Mouse (Mus musculus) intestine, embryonic 14.5 days (tissue): ENCODE data around the gene Lamb1. TPM values are rescaled to one million over a fixed set of nuclear protein-coding genes. Genes with fewer than 3 reads are reported as not detected.

Experiments used
- ATAC-seq: fragments of 200-750 bp; cut with Nextera tagmentation; replicated peaks from 2 replicates; pipeline ENCODE4 v1.8.0; 2017; ENCODE audit warnings: low read depth, moderate number of reproducible peaks, moderate TSS enrichment, moderate library complexity; ENCODE audit not compliant: low FRiP score, low TSS enrichment
- DNase-seq: peaks from one replicate; pipeline ENCODE4 v3.0.0-alpha.2; 2018; ENCODE audit warnings: low spot score
- H3K27ac ChIP-seq: fragments of 300-500 bp; sonication (generic); 2 replicates; pipeline ENCODE4 v1.5.1; 2014; ENCODE audit warnings: low read depth, mild to moderate bottlenecking, control low read depth
- H3K27me3 ChIP-seq: fragments of 300-500 bp; sonication (generic); replicated peaks from 2 replicates; pipeline ENCODE4 v1.6.1; 2014; ENCODE audit warnings: low read length, control low read depth; ENCODE audit not compliant: control insufficient read depth, insufficient read depth
- H3K36me3 ChIP-seq: fragments of 300-500 bp; sonication (generic); 2 replicates; pipeline ENCODE4 v1.6.1; 2014; ENCODE audit warnings: low read length, control low read depth; ENCODE audit not compliant: control insufficient read depth, insufficient read depth
- H3K4me1 ChIP-seq: fragments of 300-500 bp; sonication (generic); replicated peaks from 2 replicates; pipeline ENCODE4 v1.6.1; 2014; ENCODE audit warnings: low read length, control low read depth, mixed read lengths; ENCODE audit not compliant: control insufficient read depth, insufficient read depth
- H3K4me2 ChIP-seq: fragments of 300-500 bp; sonication (generic); 2 replicates; pipeline ENCODE4 v1.6.1; 2014; ENCODE audit warnings: low read length
- H3K4me3 ChIP-seq: fragments of 300-500 bp; sonication (generic); 2 replicates; pipeline ENCODE4 v1.5.1; 2014; ENCODE audit warnings: low read depth, low read length, control low read depth, mixed read lengths
- H3K9ac ChIP-seq: fragments of 300-500 bp; sonication (generic); 2 replicates; pipeline ENCODE4 v1.6.1; 2014; ENCODE audit warnings: mild to moderate bottlenecking, low read length
- H3K9me3 ChIP-seq: fragments of 300-500 bp; sonication (generic); 2 replicates; pipeline ENCODE4 v1.6.1; 2016; ENCODE audit warnings: low read length, control low read depth; ENCODE audit not compliant: control insufficient read depth
- WGBS: fragments of 180-500 bp; shearing (Covaris S2); extraction: QIAGEN DNeasy Blood & Tissue Kit; methylation state at CpG from one replicate; pipeline ENCODE4 v1.1.7; 2014; 5-methylcytosine and 5-hydroxymethylcytosine counted together
- polyA plus RNA-seq: library from polyadenylated mRNA; unstranded; fragments of >200 nt; fragmentation: Nextera tagmentation; extraction: Ambion mirVana; gene quantifications from 2 replicates; pipeline ENCODE4 v1.2.1, GENCODE M21; 2014

Lamb1 gene
- polyA plus RNA-seq, 1 experiment from 2014 or later, result 96.3 TPM

DNA sequence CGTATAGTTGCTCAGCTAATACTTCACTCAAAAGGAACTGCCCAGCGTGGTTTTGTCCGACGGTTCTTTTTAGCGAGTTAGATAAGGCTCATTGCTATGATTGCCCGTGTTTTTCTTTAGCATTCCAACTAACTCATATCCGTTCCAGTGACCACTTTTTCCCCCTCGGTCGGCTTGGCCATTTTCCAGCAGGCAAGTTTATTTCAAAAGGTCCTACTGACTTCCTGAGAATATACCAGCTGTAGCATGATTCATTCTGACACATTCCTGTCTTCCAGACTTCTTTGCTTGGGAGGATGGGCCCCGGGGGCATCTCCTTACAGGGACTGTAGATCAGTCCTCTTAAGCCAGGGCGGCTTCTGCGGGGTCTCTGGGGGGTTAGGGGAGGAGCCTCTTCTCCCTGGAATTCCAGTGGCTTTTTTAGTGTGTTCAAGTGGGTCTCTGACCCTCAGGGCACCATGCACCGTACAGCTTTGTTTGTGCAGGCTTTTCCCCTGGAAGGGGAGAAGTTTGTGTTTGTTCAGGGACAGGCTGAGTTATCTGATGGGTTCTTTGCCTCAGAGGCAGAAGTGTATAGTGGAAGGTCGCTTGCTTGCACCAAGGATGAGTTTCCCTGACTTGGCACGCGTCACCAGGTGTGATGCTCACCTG is 6.5 kb downstream of the Lamb1 start:
- Histone ChIP-seq H3K9me3 (no peaks in the 10 kb centered on the region), H3K27me3 (no peaks in the 10 kb centered on the region), H3K27ac (peak overlapping the region; percentile 77), H3K4me3 (peak overlapping the region; percentile 15; the same call in 1 of the 2 replicates), H3K4me2 (peak overlapping the region; percentile 37), H3K36me3 (peaks cover 85% of the 10 kb centered on the region), H3K4me1 (peaks cover 65% of the 10 kb centered on the region), H3K9ac (no peak overlapping the region)
- peak; percentile 51 for ATAC-seq
- 10% methylated on average over 16 of the region's 16 CpGs for WGBS
- peak; percentile 82 for DNase-seq

DNA sequence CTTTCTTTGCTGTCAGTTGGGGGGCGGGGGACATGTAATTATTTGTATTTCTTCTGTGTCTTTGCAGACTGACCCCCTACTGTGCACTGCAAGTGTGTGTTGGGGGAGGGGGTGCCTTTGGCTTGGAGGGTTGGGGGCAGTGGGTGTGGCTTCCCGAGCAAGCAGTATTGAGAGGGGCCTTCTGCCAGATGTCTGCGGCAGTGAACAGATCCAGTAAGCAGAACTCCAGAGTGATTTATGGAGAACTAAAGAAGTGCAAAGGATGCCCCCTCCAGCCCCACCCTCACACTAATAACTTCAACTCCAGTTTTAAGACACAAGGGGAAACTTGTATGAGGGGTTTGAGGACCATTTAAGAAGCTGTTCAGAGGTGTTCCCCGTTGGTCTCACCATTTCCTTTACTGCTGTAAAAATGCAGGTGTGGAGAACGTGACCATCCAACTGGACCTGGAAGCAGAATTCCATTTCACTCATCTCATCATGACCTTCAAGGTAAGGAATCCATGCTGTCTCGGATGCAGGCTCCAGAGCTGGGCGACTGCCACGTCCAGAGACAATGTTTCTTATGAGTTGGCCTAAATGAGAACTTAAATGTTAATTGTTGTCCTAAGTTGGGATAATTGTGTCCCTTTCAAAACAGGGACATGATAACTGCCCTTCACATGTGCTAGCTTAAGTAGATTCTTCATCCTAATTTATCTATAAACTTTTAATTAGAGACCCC is 7.1 kb downstream of the Lamb1 start:
- no peak overlapping the region for H3K4me3 ChIP-seq
- DNase-seq (no peak), ATAC-seq (peak; percentile 40)
- 30% methylated on average over 8 of the region's 8 CpGs for WGBS
- peaks cover 89% of the 10 kb centered on the region for H3K36me3 ChIP-seq
- peak overlapping the region; percentile 37 for H3K4me2 ChIP-seq
- no peak overlapping the region for H3K9ac ChIP-seq
- H3K4me1 ChIP-seq, result peaks cover 62% of the 10 kb centered on the region
- peak overlapping the region; percentile 77; the same call in 1 of the 2 replicates for H3K27ac ChIP-seq
- no peaks in the 10 kb centered on the region for H3K9me3 ChIP-seq
- H3K27me3 ChIP-seq, result no peaks in the 10 kb centered on the region

DNA sequence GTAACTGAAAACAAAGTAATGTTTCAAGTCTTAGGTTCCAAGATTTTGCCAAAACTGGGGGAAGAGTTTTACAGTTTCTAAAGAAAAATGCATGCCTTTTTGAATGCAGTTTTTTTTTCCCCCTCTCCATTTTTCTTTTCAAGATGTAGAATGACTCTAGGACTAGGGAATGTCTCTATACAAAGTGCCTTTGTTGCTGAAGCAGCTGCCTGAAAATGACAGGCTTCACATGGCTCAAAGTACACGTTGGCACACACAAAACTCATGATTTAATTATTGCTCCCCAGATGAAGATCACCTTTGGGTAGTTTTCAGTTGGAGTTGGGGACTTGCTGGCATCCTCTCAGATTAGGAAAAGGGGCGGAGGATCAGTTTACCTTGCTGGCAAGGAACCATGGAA is 7.8 kb downstream of the Lamb1 start:
- H3K36me3 ChIP-seq, result peaks cover 89% of the 10 kb centered on the region
- H3K9ac ChIP-seq, result no peak overlapping the region
- WGBS, result 72% methylated on average over 2 of the region's 2 CpGs
- no peak overlapping the region for H3K4me3 ChIP-seq
- no peaks in the 10 kb centered on the region for H3K27me3 ChIP-seq
- H3K27ac ChIP-seq, result no peak overlapping the region
- DNase-seq (no peak), ATAC-seq (no peak)
- H3K9me3 ChIP-seq, result no peaks in the 10 kb centered on the region
- no peak overlapping the region for H3K4me2 ChIP-seq
- H3K4me1 ChIP-seq, result peaks cover 56% of the 10 kb centered on the region

DNA sequence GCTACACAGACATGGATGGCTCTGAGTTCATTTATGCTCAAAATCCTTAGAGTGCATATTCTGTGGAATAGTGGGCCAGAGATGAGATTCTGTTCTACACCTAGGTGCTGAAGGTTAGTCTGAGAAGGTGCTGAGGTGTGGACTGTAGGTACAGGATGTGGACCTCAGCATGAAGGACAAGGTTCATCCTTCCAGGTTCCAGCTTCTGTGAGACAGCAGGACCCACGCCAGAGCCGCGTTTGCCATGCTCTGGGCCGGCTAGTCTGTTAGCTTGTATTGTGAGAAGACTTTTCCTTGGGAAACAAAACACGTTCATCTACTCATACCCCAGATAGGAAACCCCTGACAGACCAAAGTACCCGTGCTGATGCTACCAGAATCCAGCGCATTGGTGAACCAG is 8.6 kb downstream of the Lamb1 start:
- WGBS, result 95% methylated on average over 7 of the region's 7 CpGs
- Histone ChIP-seq H3K4me3 (no peak overlapping the region), H3K27me3 (no peaks in the 10 kb centered on the region), H3K27ac (no peak overlapping the region), H3K9ac (no peak overlapping the region), H3K4me1 (peaks cover 49% of the 10 kb centered on the region), H3K36me3 (peaks cover 93% of the 10 kb centered on the region), H3K9me3 (no peaks in the 10 kb centered on the region), H3K4me2 (no peak overlapping the region)
- ATAC-seq (no peak), DNase-seq (no peak)

DNA sequence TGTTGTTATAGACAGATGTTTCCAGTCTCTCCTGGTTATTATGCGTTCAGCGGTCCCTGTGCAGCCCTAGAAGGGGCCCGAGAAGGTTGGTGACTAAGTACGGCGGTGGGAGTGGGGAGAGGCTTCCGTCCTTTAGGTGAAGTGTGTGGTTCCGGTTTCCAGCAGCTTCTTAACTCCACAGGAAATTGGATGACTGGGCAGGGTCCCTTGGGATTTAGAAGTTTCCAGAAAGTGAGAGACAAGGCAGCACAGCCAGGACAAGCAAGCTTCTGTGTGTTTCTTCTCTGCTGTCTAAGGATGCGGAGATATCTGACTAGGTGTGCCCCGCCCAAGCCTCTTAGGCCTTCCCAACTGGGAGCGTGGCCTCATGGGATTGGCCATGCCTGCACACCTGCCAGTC is 10.4 kb downstream of the Lamb1 start:
- H3K9me3 ChIP-seq, result no peaks in the 10 kb centered on the region
- no peak for ATAC-seq
- WGBS, result 49% methylated on average over 10 of the region's 10 CpGs

DNA sequence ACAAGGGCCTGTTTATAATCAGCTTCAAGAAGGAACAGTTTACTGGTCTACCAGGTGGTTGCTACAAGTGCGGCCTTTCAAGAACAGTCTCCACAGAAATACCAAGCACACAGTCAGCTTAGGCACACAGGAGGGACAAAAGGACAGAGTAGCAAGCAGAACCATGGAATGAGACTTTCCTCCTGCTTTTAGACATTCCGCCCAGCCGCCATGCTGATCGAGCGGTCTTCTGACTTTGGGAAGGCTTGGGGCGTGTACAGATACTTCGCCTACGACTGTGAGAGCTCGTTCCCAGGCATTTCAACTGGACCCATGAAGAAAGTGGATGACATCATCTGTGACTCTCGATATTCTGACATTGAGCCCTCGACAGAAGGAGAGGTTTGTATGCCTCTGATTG is 13.2 kb downstream of the Lamb1 start:
- Histone ChIP-seq H3K4me1 (peaks cover 14% of the 10 kb centered on the region; the same call in 1 of the 2 replicates), H3K4me3 (no peak overlapping the region), H3K36me3 (peaks cover 97% of the 10 kb centered on the region), H3K27me3 (no peaks in the 10 kb centered on the region), H3K9ac (no peak overlapping the region), H3K9me3 (no peaks in the 10 kb centered on the region), H3K4me2 (no peak overlapping the region), H3K27ac (no peak overlapping the region)
- DNase-seq, result no peak
- ATAC-seq, result no peak
- WGBS, result 89% methylated on average over 11 of the region's 11 CpGs

More for the DNA sequence above, 10.4 kb downstream of the Lamb1 start:
- Histone ChIP-seq H3K9ac (no peak overlapping the region), H3K4me1 (peaks cover 34% of the 10 kb centered on the region), H3K36me3 (peaks cover 95% of the 10 kb centered on the region), H3K27me3 (no peaks in the 10 kb centered on the region), H3K27ac (0 out of 2 replicates have a peak overlapping the region, but pooled peaks have one; percentile 19), H3K4me3 (no peak overlapping the region), H3K4me2 (no peak overlapping the region)
- DNase-seq, result no peak

DNA sequence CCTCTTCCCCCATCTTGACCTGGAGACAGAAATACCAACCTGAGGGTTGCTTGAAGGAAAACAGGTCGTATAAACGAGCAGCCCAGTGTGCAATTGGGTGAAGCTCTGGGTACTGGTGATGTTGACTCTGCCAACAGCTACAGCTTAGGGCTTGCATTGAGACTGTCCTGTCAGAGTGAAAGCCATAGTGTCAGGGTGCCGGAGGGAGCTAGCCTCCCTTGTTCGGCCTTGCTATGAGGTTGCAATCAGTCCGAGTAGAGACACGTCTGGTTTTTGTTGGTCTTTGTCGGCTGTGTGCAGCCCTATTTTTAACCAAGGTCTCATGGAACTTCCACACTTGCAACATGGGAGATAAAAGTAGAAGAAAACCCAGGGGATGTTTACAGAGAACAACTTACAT is 15.3 kb downstream of the Lamb1 start:
- ATAC-seq, result no peak
- peaks cover 98% of the 10 kb centered on the region for H3K36me3 ChIP-seq

DNA sequence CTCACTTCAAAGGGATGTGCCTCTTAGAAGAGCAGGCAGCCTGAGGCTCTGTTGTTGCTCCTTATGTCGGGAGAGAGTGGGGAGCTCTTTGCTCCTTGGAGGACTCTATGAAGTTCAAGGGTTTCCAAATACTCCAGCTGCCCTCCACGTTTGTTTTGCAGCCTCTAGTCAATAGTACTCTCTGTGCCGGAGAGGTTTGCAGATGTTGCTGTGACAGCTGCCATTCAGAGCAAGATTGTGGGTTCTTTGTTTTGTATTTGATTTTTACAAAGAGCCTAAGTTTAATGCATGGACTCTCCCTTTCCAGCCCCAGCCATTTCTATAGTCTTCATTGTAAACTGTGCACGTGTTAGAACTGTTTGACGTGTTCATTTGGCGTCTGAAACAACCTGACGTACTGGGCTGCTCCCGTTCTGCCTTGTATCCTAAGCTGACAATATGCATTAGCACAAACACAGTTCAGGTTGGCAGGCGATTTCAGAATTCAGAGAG is 16.1 kb downstream of the Lamb1 start:
- no peaks in the 10 kb centered on the region for H3K27me3 ChIP-seq
- WGBS, result 73% methylated on average over 9 of the region's 9 CpGs
- DNase-seq, result no peak
- peaks cover 7% of the 10 kb centered on the region; the same call in 1 of the 2 replicates for H3K4me1 ChIP-seq
- H3K4me3 ChIP-seq, result no peak overlapping the region
- peaks cover 98% of the 10 kb centered on the region for H3K36me3 ChIP-seq
- H3K9ac ChIP-seq, result no peak overlapping the region
- H3K9me3 ChIP-seq, result no peaks in the 10 kb centered on the region
- ATAC-seq, result no peak
- no peak overlapping the region for H3K4me2 ChIP-seq
- no peak overlapping the region for H3K27ac ChIP-seq

More for the DNA sequence above, 15.3 kb downstream of the Lamb1 start:
- Histone ChIP-seq H3K27me3 (no peaks in the 10 kb centered on the region), H3K4me1 (peaks cover 13% of the 10 kb centered on the region; the same call in 1 of the 2 replicates), H3K4me2 (no peak overlapping the region), H3K27ac (no peak overlapping the region), H3K4me3 (no peak overlapping the region), H3K9ac (no peak overlapping the region), H3K9me3 (no peaks in the 10 kb centered on the region)
- no peak for DNase-seq
- 77% methylated on average over 7 of the region's 7 CpGs for WGBS
